Mouse (Mus musculus): ENCODE measurements around the gene Ilf3. TPM values are rescaled to one million over a fixed set of nuclear protein-coding genes. Genes with fewer than 3 reads are reported as not detected.

Ilf3 gene
- polyA plus RNA-seq, 2 experiments = 28.2 to 33.5 TPM

- TF ChIP-seq CTCF (IDR thresholded peaks at IDR 0.05; ENCODE audit: low read depth) (peak; percentile 27; the same call in 1 of the 2 replicates), EP300 (IDR thresholded peaks at IDR 0.05; ENCODE audit: low read depth) (no peak)
- H3K27me3 ChIP-seq (ENCODE audit: control insufficient read depth, insufficient read depth, low read length) = no peaks in the 10 kb centered on the region
- 86% methylated on average over 6 of the region's 6 CpGs for WGBS (ENCODE audit: insufficient replicate concordance)
- H3K9me3 ChIP-seq (ENCODE audit: control insufficient read depth, low read length) = no peaks in the 10 kb centered on the region
- H3K4me1 ChIP-seq (replicated peaks; ENCODE audit: control insufficient read depth in 2 of 2, insufficient read depth in 2 of 2, low read length in 1 of 2) = peaks cover 0 to 5% of the 10 kb centered on the region in 2 experiments; a peak in 2 of 4 replicates
- H3K9ac ChIP-seq (replicated peaks) = no peak overlapping the region
- ATAC-seq (ENCODE audit: insufficient read depth) (no peak), DNase-seq (ENCODE audit: low read depth in 3 of 3, low spot score in 3 of 3) (no peak)
- H3K36me3 ChIP-seq (replicated peaks; ENCODE audit: control insufficient read depth, insufficient read depth, low read depth) = peaks cover 3% of the 10 kb centered on the region; the same call in 1 of the 2 replicates
- no peak overlapping the region for H3K27ac ChIP-seq
- H3K4me3 ChIP-seq (ENCODE audit: insufficient read depth in 1 of 2, low read depth in 2 of 2, low read length in 2 of 2) = no peak overlapping the region
- H3K4me2 ChIP-seq (ENCODE audit: low read depth) = no peak overlapping the region
Observed at GRCm38 (mm10) chr9:21445081-21445744, 77.5 kb downstream of the Ilf3 start.

- H3K36me3 ChIP-seq (replicated peaks; ENCODE audit: control insufficient read depth, insufficient read depth, low read depth) = peaks cover 3% of the 10 kb centered on the region; the same call in 1 of the 2 replicates
- H3K9me3 ChIP-seq (ENCODE audit: control insufficient read depth, low read length) = no peaks in the 10 kb centered on the region
- H3K27ac ChIP-seq = no peak overlapping the region
- TF ChIP-seq CTCF (IDR thresholded peaks at IDR 0.05; ENCODE audit: low read depth) (no peak), EP300 (IDR thresholded peaks at IDR 0.05; ENCODE audit: low read depth) (no peak)
- DNase-seq (ENCODE audit: low read depth in 3 of 3, low spot score in 3 of 3) (no peak), ATAC-seq (ENCODE audit: insufficient read depth) (no peak)
- no peak overlapping the region for H3K9ac ChIP-seq (replicated peaks)
- WGBS (ENCODE audit: insufficient replicate concordance) = 80% methylated on average over 2 of the region's 2 CpGs
- H3K4me3 ChIP-seq (ENCODE audit: insufficient read depth in 1 of 2, low read depth in 2 of 2, low read length in 2 of 2) = no peak overlapping the region
- no peak overlapping the region for H3K4me2 ChIP-seq (ENCODE audit: low read depth)
- H3K27me3 ChIP-seq (ENCODE audit: control insufficient read depth, insufficient read depth, low read length) = no peaks in the 10 kb centered on the region
- peaks cover 9 to 27% of the 10 kb centered on the region in 2 experiments for H3K4me1 ChIP-seq (replicated peaks; ENCODE audit: control insufficient read depth in 2 of 2, insufficient read depth in 2 of 2, low read length in 1 of 2)
Observed at GRCm38 (mm10) chr9:21447778-21448177, 80.1 kb downstream of the Ilf3 start.

DNA sequence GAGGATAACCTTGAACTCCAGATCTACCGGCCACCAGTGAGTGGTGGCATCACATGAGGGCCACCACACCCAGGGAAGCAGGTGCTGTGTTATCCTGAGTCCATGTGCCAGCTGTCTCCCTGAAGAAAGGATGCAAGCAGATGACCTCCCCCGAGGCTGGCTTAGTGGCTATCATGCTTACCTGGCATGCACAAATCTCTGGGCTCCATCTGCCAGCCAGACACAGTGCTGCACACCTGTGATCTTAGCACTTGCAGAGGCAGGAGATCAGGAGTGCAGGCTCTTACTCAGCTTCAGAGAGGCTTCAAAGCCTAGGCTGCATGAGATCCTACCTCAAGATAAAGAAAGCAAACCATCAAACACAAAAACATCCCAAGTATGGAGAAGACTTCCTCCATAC is 82.0 kb downstream of the Ilf3 start:
- no peak overlapping the region; the same call in 1 of the 2 replicates for H3K9ac ChIP-seq (replicated peaks)
- no peak overlapping the region for H3K4me3 ChIP-seq (ENCODE audit: insufficient read depth in 1 of 2, low read depth in 2 of 2, low read length in 2 of 2)
- H3K9me3 ChIP-seq (ENCODE audit: control insufficient read depth, low read length) = no peaks in the 10 kb centered on the region
- no peak overlapping the region for H3K4me2 ChIP-seq (ENCODE audit: low read depth)
- ATAC-seq (ENCODE audit: insufficient read depth) (no peak), DNase-seq (ENCODE audit: low read depth in 3 of 3, low spot score in 3 of 3) (no peak)
- H3K36me3 ChIP-seq (replicated peaks; ENCODE audit: control insufficient read depth, insufficient read depth, low read depth) = peaks cover 3% of the 10 kb centered on the region; the same call in 1 of the 2 replicates
- H3K4me1 ChIP-seq (replicated peaks; ENCODE audit: control insufficient read depth in 2 of 2, insufficient read depth in 2 of 2, low read length in 1 of 2) = peaks cover 9 to 33% of the 10 kb centered on the region in 2 experiments
- TF ChIP-seq EP300 (IDR thresholded peaks at IDR 0.05; ENCODE audit: low read depth) (no peak), CTCF (IDR thresholded peaks at IDR 0.05; ENCODE audit: low read depth) (no peak)
- H3K27me3 ChIP-seq (ENCODE audit: control insufficient read depth, insufficient read depth, low read length) = no peaks in the 10 kb centered on the region
- H3K27ac ChIP-seq = no peak overlapping the region
- 63% methylated on average over 2 of the region's 2 CpGs for WGBS (ENCODE audit: insufficient replicate concordance)

DNA sequence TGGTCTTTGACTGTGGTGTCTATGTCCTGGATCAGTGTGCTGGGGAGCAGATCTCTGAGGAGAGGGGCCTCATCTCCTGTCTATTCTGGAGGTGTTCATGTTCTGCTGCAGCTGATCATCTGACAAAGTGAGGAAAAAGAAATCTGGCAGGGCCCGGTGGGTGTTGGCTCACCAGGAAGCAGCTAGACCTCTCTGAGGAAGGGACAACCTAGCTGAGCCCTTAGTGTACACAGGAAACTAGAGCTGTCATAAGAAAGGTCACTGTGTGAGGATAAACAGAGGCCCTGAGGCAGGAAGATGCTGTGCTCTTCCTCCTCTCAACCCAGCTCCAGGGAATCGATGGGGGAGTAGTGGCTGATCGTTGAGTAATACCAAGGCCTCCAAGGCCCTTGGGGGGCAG is 82.6 kb downstream of the Ilf3 start:
- ATAC-seq (ENCODE audit: insufficient read depth) (no peak), DNase-seq (ENCODE audit: low read depth in 3 of 3, low spot score in 3 of 3) (no peak)
- no peak overlapping the region for H3K27ac ChIP-seq
- no peaks in the 10 kb centered on the region for H3K9me3 ChIP-seq (ENCODE audit: control insufficient read depth, low read length)
- no peak overlapping the region for H3K4me2 ChIP-seq (ENCODE audit: low read depth)
- no peak overlapping the region for H3K4me3 ChIP-seq (ENCODE audit: insufficient read depth in 1 of 2, low read depth in 2 of 2, low read length in 2 of 2)
- WGBS (ENCODE audit: insufficient replicate concordance) = 51% methylated on average over 3 of the region's 3 CpGs
- no peaks in the 10 kb centered on the region for H3K27me3 ChIP-seq (ENCODE audit: control insufficient read depth, insufficient read depth, low read length)
- no peak overlapping the region for H3K9ac ChIP-seq (replicated peaks)
- peaks cover 2% of the 10 kb centered on the region; the same call in 1 of the 2 replicates for H3K36me3 ChIP-seq (replicated peaks; ENCODE audit: control insufficient read depth, insufficient read depth, low read depth)
- TF ChIP-seq EP300 (IDR thresholded peaks at IDR 0.05; ENCODE audit: low read depth) = no peak
- TF ChIP-seq CTCF (IDR thresholded peaks at IDR 0.05; ENCODE audit: low read depth) = no peak
- H3K4me1 ChIP-seq (replicated peaks; ENCODE audit: control insufficient read depth in 2 of 2, insufficient read depth in 2 of 2, low read length in 1 of 2) = peaks cover 9 to 35% of the 10 kb centered on the region in 2 experiments

GRCm38 (mm10) chr9:21451391-21451790 is 83.7 kb downstream of the Ilf3 start:
- Histone ChIP-seq H3K4me2 (ENCODE audit: low read depth) (no peak overlapping the region), H3K9ac (replicated peaks) (no peak overlapping the region), H3K27me3 (ENCODE audit: control insufficient read depth, insufficient read depth, low read length) (no peaks in the 10 kb centered on the region), H3K27ac (no peak overlapping the region), H3K4me1 (replicated peaks; ENCODE audit: control insufficient read depth in 2 of 2, insufficient read depth in 2 of 2, low read length in 1 of 2) (peaks cover 9 to 38% of the 10 kb centered on the region in 2 experiments), H3K4me3 (ENCODE audit: insufficient read depth in 1 of 2, low read depth in 2 of 2, low read length in 2 of 2) (no peak overlapping the region), H3K9me3 (ENCODE audit: control insufficient read depth, low read length) (no peaks in the 10 kb centered on the region), H3K36me3 (replicated peaks; ENCODE audit: control insufficient read depth, insufficient read depth, low read depth) (no peaks in the 10 kb centered on the region; the same call in 1 of the 2 replicates)
- TF ChIP-seq EP300 (IDR thresholded peaks at IDR 0.05; ENCODE audit: low read depth) (no peak), CTCF (IDR thresholded peaks at IDR 0.05; ENCODE audit: low read depth) (no peak)
- ATAC-seq (ENCODE audit: insufficient read depth) (no peak), DNase-seq (ENCODE audit: low read depth in 3 of 3, low spot score in 3 of 3) (no peak)
- 68% methylated on average over 8 of the region's 8 CpGs for WGBS (ENCODE audit: insufficient replicate concordance)

Data from liver, embryonic 14.5 days (tissue).